Mouse (Mus musculus) erythroblast, embryonic 14.5 days (primary cell): Measurements from ENCODE around the gene Syne3.

Experiments
- GATA1 ChIP-seq: IDR thresholded peaks from 2 replicates; pipeline ENCODE4 v1.6.1; 2012; ENCODE audit warnings: low read length, inconsistent platforms, mixed read lengths
- TAL1 ChIP-seq: IDR thresholded peaks from 3 replicates; pipeline ENCODE4 v1.6.1; 2012; ENCODE audit warnings: low read length, inconsistent platforms, mixed read lengths

DNA sequence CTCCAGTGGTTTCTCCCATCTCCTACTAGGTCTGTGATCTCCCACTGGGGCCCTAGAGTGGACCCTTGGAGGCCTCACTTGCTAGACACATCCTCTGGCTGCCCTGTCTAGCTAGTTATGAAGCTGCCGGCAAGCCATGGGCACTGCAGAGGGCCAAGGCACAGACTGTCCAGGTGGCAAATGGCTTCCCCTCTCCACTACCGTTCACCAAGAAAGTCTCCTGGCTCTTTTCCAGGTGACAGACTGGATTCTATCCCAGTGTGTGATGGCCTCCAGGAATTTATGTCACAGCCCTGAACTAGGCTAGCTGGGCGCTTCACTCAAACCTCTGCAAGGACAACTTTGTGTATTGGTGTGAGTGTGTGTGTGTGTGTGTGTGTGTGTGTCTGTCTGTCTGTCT lies 109.8 kb downstream of the Syne3 start:
- TF ChIP-seq GATA1 (no peak), TAL1 (no peak)
